ENCODE assay signal across 8 mouse cellular contexts in the genomic region with DNA sequence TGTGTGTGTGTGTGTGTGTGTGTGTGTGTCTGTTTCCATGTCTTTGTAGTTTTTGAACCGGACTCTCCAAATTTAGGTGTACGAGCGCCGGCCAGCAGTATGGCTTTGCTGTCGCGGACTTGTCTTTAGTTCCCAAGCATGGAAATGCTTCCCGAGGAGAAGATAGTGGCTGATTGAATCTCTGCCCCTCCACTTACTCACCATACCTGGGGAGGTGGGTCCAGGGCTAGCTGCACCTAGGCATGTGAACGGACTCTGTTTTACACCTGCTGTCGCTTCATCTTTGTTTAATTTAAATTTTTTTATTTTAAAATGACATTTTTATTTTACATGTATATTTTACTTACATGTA. TPM values are rescaled to one million over a fixed set of nuclear protein-coding genes. Genes with fewer than 3 reads are reported as not detected.
DNase-seq lines count a peak whose midpoint lies in the region; ATAC-seq and TF ChIP-seq lines count a peak whose summit lies in the region.

No protein-coding gene starts in this region.

- intact Hi-C loops in heart, postnatal 10 days (cut with DNase I), result no loop called here

- peak overlapping the region; percentile 49; the same call in 1 of the 2 replicates for H3K27ac ChIP-seq in heart, embryonic 10.5 days
- H3K27ac ChIP-seq in ES-E14 (ENCODE audit: insufficient read depth, low read depth, low read length, poor library complexity, severe bottlenecking), result no peak overlapping the region
- peak overlapping the region; percentile 85 for H3K27ac ChIP-seq in hindbrain, embryonic 10.5 days
- no peak overlapping the region for H3K27ac ChIP-seq in liver, embryonic 16.5 days (ENCODE audit: low read length)

- H3K4me2 ChIP-seq in liver, embryonic 16.5 days (ENCODE audit: low read depth, low read length), result peak overlapping the region; percentile 54

- no peaks in the 10 kb centered on the region for H3K27me3 ChIP-seq in heart, embryonic 10.5 days (ENCODE audit: insufficient read depth, poor library complexity, severe bottlenecking)
- no peaks in the 10 kb centered on the region for H3K27me3 ChIP-seq in hindbrain, embryonic 10.5 days (ENCODE audit: insufficient read depth, poor library complexity, severe bottlenecking)
- no peaks in the 10 kb centered on the region for H3K27me3 ChIP-seq in liver, embryonic 16.5 days (ENCODE audit: control insufficient read depth, insufficient read depth, low read depth, low read length)

- H3K4me3 ChIP-seq in heart, embryonic 10.5 days, result peak overlapping the region; percentile 61
- H3K4me3 ChIP-seq in ES-E14 (ENCODE audit: insufficient read depth in 1 of 2, low read depth in 1 of 2, low read length in 2 of 2, poor library complexity in 1 of 2, severe bottlenecking in 1 of 2), result peak overlapping the region; percentile 59 to 78
- peak overlapping the region; percentile 60 for H3K4me3 ChIP-seq in hindbrain, embryonic 10.5 days
- H3K4me3 ChIP-seq in liver, embryonic 16.5 days (ENCODE audit: low read depth, low read length), result peak overlapping the region; percentile 37; the same call in 1 of the 2 replicates

- H3K9me3 ChIP-seq in heart, embryonic 10.5 days, result no peaks in the 10 kb centered on the region
- H3K9me3 ChIP-seq in ES-E14 (ENCODE audit: control insufficient read depth, insufficient read depth, low read depth, low read length), result no peaks in the 10 kb centered on the region
- no peaks in the 10 kb centered on the region for H3K9me3 ChIP-seq in hindbrain, embryonic 10.5 days
- no peaks in the 10 kb centered on the region for H3K9me3 ChIP-seq in liver, embryonic 16.5 days (replicated peaks; ENCODE audit: control insufficient read depth, low read length)

- 41% methylated on average over 9 of the region's 9 CpGs for WGBS in heart, embryonic 10.5 days
- WGBS in hindbrain, embryonic 10.5 days, result 35% methylated on average over 9 of the region's 9 CpGs
- WGBS in liver, embryonic 16.5 days (ENCODE audit: insufficient replicate concordance), result 53% methylated on average over 9 of the region's 9 CpGs

- no peaks in the 10 kb centered on the region for H3K36me3 ChIP-seq in heart, embryonic 10.5 days
- no peaks in the 10 kb centered on the region for H3K36me3 ChIP-seq in ES-E14 (ENCODE audit: control insufficient read depth, insufficient read depth, low read length, poor library complexity, severe bottlenecking)
- H3K36me3 ChIP-seq in hindbrain, embryonic 10.5 days, result no peaks in the 10 kb centered on the region
- no peaks in the 10 kb centered on the region for H3K36me3 ChIP-seq in liver, embryonic 16.5 days (ENCODE audit: control insufficient read depth, insufficient read depth)

- no peak for DNase-seq in heart, embryonic 10.5 days (ENCODE audit: low spot score)
- no peak for DNase-seq in heart, postnatal 10 days
- DNase-seq in ES-E14 (ENCODE audit: low read depth, low spot score) (no peak), MN1 (ENCODE audit: low spot score) (no peak)
- no peak for DNase-seq in hindbrain, embryonic 10.5 days (ENCODE audit: low spot score)
- DNase-seq in adrenal gland, postnatal 25 days, result no peak
- no peak for DNase-seq in right cerebral cortex, postnatal 25 days

- in situ Hi-C loops in ES-E14 (cut with MboI; ENCODE audit: low sequenced_read_pairs in 2 of 2, unreplicated experiment in 2 of 2), result no loop called here

- peak overlapping the region; percentile 64 for H3K9ac ChIP-seq in ES-E14 (ENCODE audit: insufficient read depth, low read depth, low read length, poor library complexity, severe bottlenecking)
- H3K9ac ChIP-seq in liver, embryonic 16.5 days (ENCODE audit: low read depth, low read length), result no peak overlapping the region

- no peak for ATAC-seq in liver, embryonic 16.5 days (ENCODE audit: low read depth)

- H3K4me1 ChIP-seq in heart, embryonic 10.5 days, result no peaks in the 10 kb centered on the region
- no peaks in the 10 kb centered on the region for H3K4me1 ChIP-seq in ES-E14 (ENCODE audit: control insufficient read depth in 2 of 2, insufficient read depth in 2 of 2, low read length in 2 of 2, poor library complexity in 1 of 2)
- 0 out of 2 replicates have a peak, but pooled peaks cover 8% of the 10 kb centered on the region for H3K4me1 ChIP-seq in hindbrain, embryonic 10.5 days (replicated peaks)
- no peaks in the 10 kb centered on the region for H3K4me1 ChIP-seq in liver, embryonic 16.5 days (ENCODE audit: control insufficient read depth, low read depth, low read length)

TF ChIP-seq in ES-E14, 5 proteins besides CTCF, POLR2A, EP300 and RAD21:
- no peak for TF ChIP-seq ZC3H11A (IDR thresholded peaks at IDR 0.05; ENCODE audit: borderline replicate concordance, low read depth, low read length)
- no peak for TF ChIP-seq MAFK (IDR thresholded peaks at IDR 0.05; ENCODE audit: insufficient read depth, low read depth, low read length)
- no peak for TF ChIP-seq ZNF384 (IDR thresholded peaks at IDR 0.05; ENCODE audit: low read depth, low read length)
- no peak for TF ChIP-seq HCFC1 (IDR thresholded peaks at IDR 0.05; ENCODE audit: borderline replicate concordance, insufficient read depth, low read length)
- no peak for TF ChIP-seq CHD2 (IDR thresholded peaks at IDR 0.05; ENCODE audit: low read depth, low read length)

RNA-seq across cellular contexts. Expression of a gene that starts 29.7 kb away (rescaled TPM):
- 1.7 and 1.9 TPM in 2 replicates for polyA plus RNA-seq in heart, embryonic 10.5 days (2016; fragmentation: Nextera tagmentation; extraction: Ambion mirVana)
- total RNA-seq in heart, postnatal 10 days (2021), result 1 to 10 TPM; 2.8 to 3.1 TPM
- 3.7 and 4.2 TPM in 2 replicates for total RNA-seq in ES-E14 (2012; rRNA removed)
- 2.2 and 2.4 TPM in 2 replicates for polyA plus RNA-seq in hindbrain, embryonic 10.5 days (2016; fragmentation: Nextera tagmentation; extraction: Ambion mirVana)
- polyA plus RNA-seq in liver, embryonic 16.5 days (2015; fragmentation: Nextera tagmentation; extraction: Ambion mirVana), result 0.33 and 0.34 TPM in 2 replicates
- 2.9 and 3.0 TPM in 2 replicates for total RNA-seq in adrenal gland, postnatal 25 days (2021)

Comparison
In these comparisons a context has a peak if more than half of its experiments do, and no peak if none do; other contexts are left out.
1. H3K27ac ChIP-seq: peak in heart, embryonic 10.5 days (single experiment) and hindbrain, embryonic 10.5 days (single experiment); none in ES-E14 (single experiment) and liver, embryonic 16.5 days (single experiment).
2. Peak in every context shown above with its lines, with median percentiles within 50 percentile points of each other: H3K4me3 ChIP-seq.